Mouse (Mus musculus) stomach, postnatal 0 days (tissue): ENCODE measurements around the gene Itih1.

ENCODE experiments used
- CTCF ChIP-seq: IDR thresholded peaks from 2 replicates; pipeline ENCODE4 v1.5.1; 2016; ENCODE audit warnings: antibody characterized with exemption, low read depth, mild to moderate bottlenecking, moderate library complexity
- EP300 ChIP-seq: optimal IDR thresholded peaks from 2 replicates; pipeline ENCODE3; 2016; ENCODE audit warnings: antibody characterized with exemption

DNA sequence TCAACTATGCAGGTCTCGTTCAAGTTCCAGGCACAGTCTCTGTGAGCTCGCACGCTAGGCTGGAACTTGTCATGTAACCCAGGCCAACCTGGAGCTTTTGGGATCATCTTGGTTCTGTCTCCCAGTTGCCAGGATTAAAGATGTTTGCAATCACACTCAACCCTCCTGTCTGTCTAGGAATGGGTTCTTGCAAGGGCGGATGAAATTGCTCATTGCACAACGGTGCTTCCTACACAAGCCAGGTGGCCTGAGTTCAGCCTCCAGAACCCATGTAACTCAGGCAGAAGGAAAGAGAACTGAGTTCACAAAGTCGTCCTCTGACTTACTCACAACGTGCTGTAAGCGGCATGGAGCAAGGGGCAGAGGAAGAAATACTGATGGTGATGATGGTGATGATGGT lies 31.9 kb downstream of the Itih1 start:
- TF ChIP-seq EP300 (no peak), CTCF (no peak)
